Mouse (Mus musculus): ENCODE data around the gene Defb26.

DNA sequence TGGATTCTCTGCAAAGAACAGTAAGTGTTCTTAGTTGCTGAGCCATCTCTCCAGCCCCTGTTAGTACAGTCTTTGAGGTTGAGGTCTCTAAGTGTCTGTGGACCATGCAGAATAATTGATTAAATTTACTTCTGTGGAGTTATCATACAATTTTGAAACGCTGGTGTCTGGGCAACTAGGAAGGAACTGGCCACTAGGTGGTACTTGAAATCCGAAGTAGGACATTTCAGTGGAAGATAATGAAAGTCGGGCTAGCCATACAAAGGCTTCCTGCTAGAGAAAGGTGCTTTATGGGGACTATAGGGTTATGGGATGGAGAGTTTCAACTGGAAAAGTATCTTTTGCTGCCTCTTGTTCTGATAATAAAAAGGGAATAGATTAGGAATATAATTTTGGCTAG, 39.1 kb downstream of the Defb26 start:
- TF ChIP-seq POLR2A (IDR thresholded peaks at IDR 0.05; ENCODE audit: insufficient read length, low read depth) (no peak), POLR2AphosphoS2 (IDR thresholded peaks at IDR 0.05; ENCODE audit: insufficient read length, low read depth) (no peak), E2F4 (IDR thresholded peaks at IDR 0.05; ENCODE audit: insufficient read depth) (no peak), MYOG (IDR thresholded peaks at IDR 0.05; ENCODE audit: control insufficient read depth in 1 of 3, insufficient read depth in 1 of 3, insufficient read length in 2 of 3, low read depth in 2 of 3) (no peak), MAX (IDR thresholded peaks at IDR 0.05; ENCODE audit: low read depth) (no peak), TCF12 (IDR thresholded peaks at IDR 0.05; ENCODE audit: insufficient read depth, poor library complexity, severe bottlenecking) (no peak), USF1 (IDR thresholded peaks at IDR 0.05; ENCODE audit: low read depth) (no peak), TCF3 (IDR thresholded peaks at IDR 0.05; ENCODE audit: insufficient read length, low read depth) (no peak), CEBPB (IDR thresholded peaks at IDR 0.05; ENCODE audit: insufficient read depth, poor library complexity, severe bottlenecking) (no peak), SRF (IDR thresholded peaks at IDR 0.05; ENCODE audit: control insufficient read depth, insufficient read length, low read depth) (no peak), MYOD1 (IDR thresholded peaks at IDR 0.05; ENCODE audit: control insufficient read depth in 1 of 3, insufficient read length in 2 of 3, low read depth in 2 of 3) (no peak)
